Mouse (Mus musculus) hindbrain, postnatal 0 days (tissue): ENCODE results near the gene Gm960. TPM values are rescaled to one million over a fixed set of nuclear protein-coding genes. Genes with fewer than 3 reads are reported as not detected.
"Not testable (repeated sequence)": the region's sequence is repeated elsewhere in the genome, so short reads cannot be mapped to it uniquely, and the experiment has no call there.

Experiments
- ATAC-seq: fragments of 200-750 bp; cut with Nextera tagmentation; 2 replicates; pipeline ENCODE4 v1.8.0; 2017; ENCODE audit warnings: mild to moderate bottlenecking, moderate TSS enrichment, moderate library complexity
- DNase-seq: peaks from one replicate; pipeline ENCODE4 v3.0.0-alpha.2; 2015; ENCODE audit warnings: low spot score
- H3K27ac ChIP-seq: fragments of 300-500 bp; sonication (generic); 2 replicates; pipeline ENCODE4 v1.5.1; 2014; ENCODE audit warnings: mild to moderate bottlenecking
- H3K27me3 ChIP-seq: fragments of 300-500 bp; sonication (generic); 2 replicates; pipeline ENCODE4 v1.6.1; 2014; ENCODE audit warnings: low read length, mixed read lengths; ENCODE audit not compliant: insufficient read depth
- H3K36me3 ChIP-seq: fragments of 300-500 bp; sonication (generic); 2 replicates; pipeline ENCODE4 v1.6.1; 2014; ENCODE audit warnings: low read length, mixed read lengths; ENCODE audit not compliant: insufficient read depth
- H3K4me1 ChIP-seq: fragments of 300-500 bp; sonication (generic); 2 replicates; pipeline ENCODE4 v1.6.1; 2014; ENCODE audit warnings: antibody characterized with exemption, low read length, mixed read lengths; ENCODE audit not compliant: insufficient read depth
- H3K4me2 ChIP-seq: fragments of 300-500 bp; sonication (generic); 2 replicates; pipeline ENCODE4 v1.6.1; 2014; ENCODE audit warnings: low read depth, mild to moderate bottlenecking, low read length, moderate library complexity, mixed read lengths
- H3K4me3 ChIP-seq: fragments of 300-500 bp; sonication (generic); 2 replicates; pipeline ENCODE4 v1.5.1; 2014; ENCODE audit warnings: low read length
- H3K9ac ChIP-seq: fragments of 300-500 bp; sonication (generic); replicated peaks from 2 replicates; pipeline ENCODE4 v1.6.1; 2014; ENCODE audit warnings: mild to moderate bottlenecking, low read length, moderate library complexity, mixed read lengths
- H3K9me3 ChIP-seq: fragments of 300-500 bp; sonication (generic); 2 replicates; pipeline ENCODE4 v1.6.1; 2016; ENCODE audit warnings: low read length, mixed read lengths
- CTCF ChIP-seq: IDR thresholded peaks from 2 replicates; pipeline ENCODE4 v1.5.1; 2016; ENCODE audit warnings: antibody characterized with exemption, control low read depth, low read depth
- WGBS: fragments of 180-500 bp; shearing (Covaris S2); extraction: QIAGEN DNeasy Blood & Tissue Kit; methylation state at CpG from one replicate; pipeline ENCODE4 v1.1.7; 2014; 5-methylcytosine and 5-hydroxymethylcytosine counted together
- microRNA-seq, 2 experiments: library from miRNA; unstranded; fragments of <30 nt; microRNA quantifications; one replicate each; pipeline ENCODE4; 2016
- polyA plus RNA-seq: library from polyadenylated mRNA; unstranded; fragments of >200 nt; fragmentation: Nextera tagmentation; extraction: Ambion mirVana; gene quantifications from 2 replicates; pipeline ENCODE4 v1.2.1, GENCODE M21; 2015
- total RNA-seq: library from RNA; depleted of rRNA; stranded (reverse); fragments of >200 nt; gene quantifications from 2 replicates; pipeline ENCODE4 v1.2.3, GENCODE M21; 2014; rRNA removed

The Gm960 gene
- total and polyA plus RNA-seq, 2 experiments from 2014 or later, result 1.3 to 5.2 TPM

- no peak for TF ChIP-seq CTCF
- no peaks in the 10 kb centered on the region for H3K4me1 ChIP-seq
- H3K4me2 ChIP-seq, result no peak overlapping the region
- no peaks in the 10 kb centered on the region for H3K27me3 ChIP-seq
- WGBS, result 66% methylated on average over 3 of the region's 3 CpGs
- H3K9me3 ChIP-seq, result no peaks in the 10 kb centered on the region
- ATAC-seq (no peak), DNase-seq (no peak)
- no peak overlapping the region for H3K4me3 ChIP-seq
- no peak overlapping the region for H3K27ac ChIP-seq
- H3K36me3 ChIP-seq, result no peaks in the 10 kb centered on the region
- no peak overlapping the region for H3K9ac ChIP-seq
Observed at GRCm38 (mm10) chr19:4588430-4588829, 110.0 kb downstream of the Gm960 start.

- DNase-seq, result no peak
- no peak overlapping the region for H3K9ac ChIP-seq
- no peaks in the 10 kb centered on the region for H3K36me3 ChIP-seq
- H3K27ac ChIP-seq, result no peak overlapping the region
- H3K4me1 ChIP-seq, result no peaks in the 10 kb centered on the region
- H3K4me3 ChIP-seq, result no peak overlapping the region
- no peak for TF ChIP-seq CTCF
- WGBS, result 61% methylated on average over 2 of the region's 2 CpGs
- no peak overlapping the region for H3K4me2 ChIP-seq
- no peaks in the 10 kb centered on the region for H3K27me3 ChIP-seq
- H3K9me3 ChIP-seq, result no peaks in the 10 kb centered on the region
- no peak for ATAC-seq
Observed at GRCm38 (mm10) chr19:4587426-4587825, 111.0 kb downstream of the Gm960 start.

- H3K27ac ChIP-seq, H3K9me3 ChIP-seq, H3K4me1 ChIP-seq, DNase-seq, H3K4me3 ChIP-seq, H3K36me3 ChIP-seq, H3K27me3 ChIP-seq, ATAC-seq, H3K9ac ChIP-seq, H3K4me2 ChIP-seq: not testable (repeated sequence)
Observed at GRCm38 (mm10) chr19:4586783-4587182, 111.7 kb downstream of the Gm960 start.

- DNase-seq (peak; percentile 24), ATAC-seq (no peak)
- Histone ChIP-seq H3K4me2 (no peak overlapping the region), H3K9ac (no peak overlapping the region), H3K27ac (no peak overlapping the region), H3K4me1 (no peaks in the 10 kb centered on the region), H3K4me3 (no peak overlapping the region), H3K9me3 (no peaks in the 10 kb centered on the region), H3K27me3 (no peaks in the 10 kb centered on the region), H3K36me3 (no peaks in the 10 kb centered on the region)
- 62% methylated on average over 2 of the region's 2 CpGs for WGBS
- TF ChIP-seq CTCF, result no peak
Observed at GRCm38 (mm10) chr19:4583856-4584255, 114.6 kb downstream of the Gm960 start.

GRCm38 (mm10) chr19:4579296-4579695 is 119.2 kb downstream of the Gm960 start:
- WGBS, result 84% methylated on average over 5 of the region's 5 CpGs
- no peaks in the 10 kb centered on the region for H3K36me3 ChIP-seq
- no peak overlapping the region for H3K4me3 ChIP-seq
- H3K4me2 ChIP-seq, result no peak overlapping the region
- TF ChIP-seq CTCF, result no peak
- no peaks in the 10 kb centered on the region for H3K4me1 ChIP-seq
- no peak for DNase-seq
- H3K27me3 ChIP-seq, result no peaks in the 10 kb centered on the region
- H3K27ac ChIP-seq, result no peak overlapping the region
- H3K9ac ChIP-seq, result no peak overlapping the region
- no peaks in the 10 kb centered on the region for H3K9me3 ChIP-seq
- no peak for ATAC-seq

GRCm38 (mm10) chr19:4578799-4579198 is 119.7 kb downstream of the Gm960 start:
- Histone ChIP-seq H3K4me3 (no peak overlapping the region), H3K9me3 (no peaks in the 10 kb centered on the region), H3K27ac (no peak overlapping the region), H3K27me3 (no peaks in the 10 kb centered on the region), H3K9ac (no peak overlapping the region), H3K4me2 (no peak overlapping the region), H3K4me1 (no peaks in the 10 kb centered on the region), H3K36me3 (no peaks in the 10 kb centered on the region)
- no peak for TF ChIP-seq CTCF
- 48% methylated on average over 2 of the region's 2 CpGs for WGBS
- no peak for ATAC-seq
- DNase-seq, result no peak

Small RNA genes lying within 50 kb of the gene (microRNA-seq; reads per million reads assigned to microRNA genes)
- gene Mir6986, result 1.2 to 1.4 reads per million in 2 experiments

Other genes starting within 250 kb of the Gm960 start
- gene Syt12, start 221.2 kb downstream of the Gm960 start, total RNA-seq, result 46.2 and 54.5 TPM in 2 replicates
- 9.0 and 9.9 TPM in 2 replicates for gene Syt12, start 221.2 kb downstream of the Gm960 start, polyA plus RNA-seq
- not detected in 2 replicates for gene 2010003K11Rik, start 200.1 kb downstream of the Gm960 start, total RNA-seq
- gene 2010003K11Rik, start 200.1 kb downstream of the Gm960 start, polyA plus RNA-seq, result 0.13 TPM in 1 of 2 replicates, not detected in the other
- gene Pcx, start 188.2 kb downstream of the Gm960 start, total RNA-seq, result 82.6 and 84.0 TPM in 2 replicates
- 50.5 and 53.6 TPM in 2 replicates for gene Pcx, start 188.2 kb downstream of the Gm960 start, polyA plus RNA-seq
- 172 and 178 TPM in 2 replicates for gene Lrfn4, start 83.0 kb downstream of the Gm960 start, total RNA-seq
- 14.1 and 15.6 TPM in 2 replicates for gene Lrfn4, start 83.0 kb downstream of the Gm960 start, polyA plus RNA-seq
- gene Rce1, start 73.0 kb downstream of the Gm960 start, total RNA-seq, result 59.6 and 77.1 TPM in 2 replicates
- gene Rce1, start 73.0 kb downstream of the Gm960 start, polyA plus RNA-seq, result 47.6 and 48.9 TPM in 2 replicates
- 143 and 164 TPM in 2 replicates for gene Sptbn2, start 12.5 kb upstream of the Gm960 start, total RNA-seq
- 17.9 TPM in 2 replicates for gene Sptbn2, start 12.5 kb upstream of the Gm960 start, polyA plus RNA-seq
- 59.2 and 69.4 TPM in 2 replicates for gene Rbm4b, start 57.8 kb upstream of the Gm960 start, total RNA-seq
- gene Rbm4b, start 57.8 kb upstream of the Gm960 start, polyA plus RNA-seq, result 81.8 and 84.8 TPM in 2 replicates
- 85.3 and 85.6 TPM in 2 replicates for gene Rbm4, start 95.2 kb upstream of the Gm960 start, total RNA-seq
- gene Rbm4, start 95.2 kb upstream of the Gm960 start, polyA plus RNA-seq, result 39.7 and 40.9 TPM in 2 replicates
- 6.9 and 9.8 TPM in 2 replicates for gene Gm21992, start 112.9 kb upstream of the Gm960 start, total RNA-seq
- 11.9 and 19.8 TPM in 2 replicates for gene Gm21992, start 112.9 kb upstream of the Gm960 start, polyA plus RNA-seq
- gene Rbm14, start 113.0 kb upstream of the Gm960 start, total RNA-seq, result 40.1 and 45.6 TPM in 2 replicates
- gene Rbm14, start 113.0 kb upstream of the Gm960 start, polyA plus RNA-seq, result 37.5 TPM in 2 replicates
- gene Ccs, start 140.7 kb upstream of the Gm960 start, total RNA-seq, result 21.2 and 32.0 TPM in 2 replicates
- gene Ccs, start 140.7 kb upstream of the Gm960 start, polyA plus RNA-seq, result 48.4 and 51.1 TPM in 2 replicates
- gene Ccdc87, start 140.7 kb upstream of the Gm960 start, total RNA-seq, result 0.72 and 0.89 TPM in 2 replicates
- gene Ccdc87, start 140.7 kb upstream of the Gm960 start, polyA plus RNA-seq, result 0.71 and 0.83 TPM in 2 replicates
- gene Ctsf, start 156.5 kb upstream of the Gm960 start, total RNA-seq, result 80.2 and 147 TPM in 2 replicates
- gene Ctsf, start 156.5 kb upstream of the Gm960 start, polyA plus RNA-seq, result 98.2 and 106 TPM in 2 replicates
- gene Actn3, start 179.2 kb upstream of the Gm960 start, total RNA-seq, result 6.8 and 8.4 TPM in 2 replicates
- 3.8 and 3.9 TPM in 2 replicates for gene Actn3, start 179.2 kb upstream of the Gm960 start, polyA plus RNA-seq
- 29.1 and 30.7 TPM in 2 replicates for gene Zdhhc24, start 180.0 kb upstream of the Gm960 start, total RNA-seq
- 17.4 and 20.9 TPM in 2 replicates for gene Zdhhc24, start 180.0 kb upstream of the Gm960 start, polyA plus RNA-seq
- gene Bbs1, start 208.0 kb upstream of the Gm960 start, total RNA-seq, result 17.9 and 37.6 TPM in 2 replicates
- gene Bbs1, start 208.0 kb upstream of the Gm960 start, polyA plus RNA-seq, result 7.3 and 9.1 TPM in 2 replicates
- 94.0 and 111 TPM in 2 replicates for gene Dpp3, start 229.6 kb upstream of the Gm960 start, total RNA-seq
- gene Dpp3, start 229.6 kb upstream of the Gm960 start, polyA plus RNA-seq, result 78.3 and 79.2 TPM in 2 replicates
- gene Peli3, start 244.5 kb upstream of the Gm960 start, total RNA-seq, result 11.9 and 13.4 TPM in 2 replicates
- 8.1 and 8.6 TPM in 2 replicates for gene Peli3, start 244.5 kb upstream of the Gm960 start, polyA plus RNA-seq